Mouse (Mus musculus) heart, adult 8-10 months (tissue): Measurements from ENCODE around the gene Prom2. TPM values are rescaled to one million over a fixed set of nuclear protein-coding genes. Genes with fewer than 3 reads are reported as not detected.

Source experiments
- DNase-seq: peaks from one replicate; pipeline ENCODE4 v3.0.0; 2022; ENCODE audit warnings: low spot score
- total RNA-seq, 4 experiments: library from RNA; stranded (reverse); gene quantifications; 2 replicates each; pipeline ENCODE4 v1.2.4; 2022

Gene Prom2
- total RNA-seq = under 1 TPM; 0.12 to 0.88 (median 0.25) TPM

GRCm38 (mm10) chr2:127541185-127541584 is at the start of gene Prom2:
Prom2 (minus strand) TSS chr2:127541467.
- no peak for DNase-seq

GRCm38 (mm10) chr2:127590840-127591239 is 49.6 kb upstream of the Prom2 start:
- no peak for DNase-seq

GRCm38 (mm10) chr2:127590204-127590603 is 48.9 kb upstream of the Prom2 start:
- DNase-seq = no peak

GRCm38 (mm10) chr2:127588897-127589296 is 47.6 kb upstream of the Prom2 start:
- DNase-seq = no peak

- no peak for DNase-seq
Measured at GRCm38 (mm10) chr2:127587514-127587844, 46.2 kb upstream of the Prom2 start.

- peak; percentile 81 for DNase-seq
Measured at GRCm38 (mm10) chr2:127586694-127587513, 45.6 kb upstream of the Prom2 start, which contains the start of the genes Zfp661 and Mrps5. Zfp661 (minus strand) TSS chr2:127587094. Mrps5 (plus strand) TSS chr2:127587222.

- DNase-seq = peak; percentile 93
Measured at GRCm38 (mm10) chr2:127584436-127584858, 43.2 kb upstream of the Prom2 start.

GRCm38 (mm10) chr2:127573322-127573721 is 32.1 kb upstream of the Prom2 start:
- DNase-seq = no peak

- peak; percentile 56 for DNase-seq
Measured at GRCm38 (mm10) chr2:127559070-127559966, 18.1 kb upstream of the Prom2 start.

GRCm38 (mm10) chr2:127551078-127551477 is 9.8 kb upstream of the Prom2 start:
- DNase-seq = no peak

GRCm38 (mm10) chr2:127550446-127550845 is 9.2 kb upstream of the Prom2 start:
- no peak for DNase-seq

GRCm38 (mm10) chr2:127549711-127550110 is 8.4 kb upstream of the Prom2 start:
- DNase-seq = no peak

GRCm38 (mm10) chr2:127548342-127549074 is 7.2 kb upstream of the Prom2 start:
- DNase-seq = no peak

GRCm38 (mm10) chr2:127541697-127542096 is 430 bp upstream of the Prom2 start:
- DNase-seq = no peak

- DNase-seq = no peak
Measured at GRCm38 (mm10) chr2:127539494-127539893, 1.8 kb downstream of the Prom2 start.

GRCm38 (mm10) chr2:127537548-127537947 is 3.7 kb downstream of the Prom2 start:
- DNase-seq = no peak

- DNase-seq = no peak
Measured at GRCm38 (mm10) chr2:127535363-127535762, 5.9 kb downstream of the Prom2 start.

GRCm38 (mm10) chr2:127532379-127532778 is 8.9 kb downstream of the Prom2 start:
- no peak for DNase-seq

GRCm38 (mm10) chr2:127531592-127531991 is 9.7 kb downstream of the Prom2 start:
- DNase-seq = no peak

- DNase-seq = no peak
Measured at GRCm38 (mm10) chr2:127530418-127530817, 10.8 kb downstream of the Prom2 start.

- DNase-seq = no peak
Measured at GRCm38 (mm10) chr2:127525004-127525775, 16.1 kb downstream of the Prom2 start.
